Mouse (Mus musculus) neural tube, embryonic 13.5 days (tissue): ENCODE results near the gene Rufy4. TPM values are rescaled to one million over a fixed set of nuclear protein-coding genes. Genes with fewer than 3 reads are reported as not detected.

Experiments
- ATAC-seq: fragments of 200-750 bp; cut with Nextera tagmentation; 2 replicates; pipeline ENCODE4 v1.8.0; 2017; ENCODE audit warnings: low read depth, mild to moderate bottlenecking, moderate TSS enrichment, moderate library complexity
- H3K27ac ChIP-seq: fragments of 300-500 bp; sonication (generic); replicated peaks from 2 replicates; pipeline ENCODE4 v1.5.1; 2015; ENCODE audit warnings: moderate library complexity, mild to moderate bottlenecking, inconsistent platforms
- H3K27me3 ChIP-seq: fragments of 300-500 bp; sonication (generic); 2 replicates; pipeline ENCODE4 v1.6.1; 2015; ENCODE audit warnings: mild to moderate bottlenecking, inconsistent platforms
- H3K36me3 ChIP-seq: fragments of 300-500 bp; sonication (generic); 2 replicates; pipeline ENCODE4 v1.6.1; 2015; ENCODE audit warnings: mild to moderate bottlenecking, inconsistent platforms
- H3K4me1 ChIP-seq: fragments of 300-500 bp; sonication (generic); replicated peaks from 2 replicates; pipeline ENCODE4 v1.6.1; 2015; ENCODE audit warnings: inconsistent platforms
- H3K4me2 ChIP-seq: fragments of 300-500 bp; sonication (generic); 2 replicates; pipeline ENCODE4 v1.6.1; 2015; ENCODE audit warnings: inconsistent platforms, mild to moderate bottlenecking, moderate library complexity
- H3K4me3 ChIP-seq: fragments of 300-500 bp; sonication (generic); 2 replicates; pipeline ENCODE4 v1.5.1; 2015; ENCODE audit warnings: mild to moderate bottlenecking, inconsistent platforms
- H3K9ac ChIP-seq: fragments of 300-500 bp; sonication (generic); 2 replicates; pipeline ENCODE4 v1.6.1; 2015; ENCODE audit warnings: moderate library complexity, mild to moderate bottlenecking, inconsistent platforms
- H3K9me3 ChIP-seq: fragments of 300-500 bp; sonication (generic); 2 replicates; pipeline ENCODE4 v1.6.1; 2016; ENCODE audit warnings: inconsistent platforms
- WGBS: fragments of 180-500 bp; shearing (Covaris S2); methylation state at CpG from one replicate; pipeline ENCODE4 v1.1.7; 2015; 5-methylcytosine and 5-hydroxymethylcytosine counted together
- polyA plus RNA-seq: library from polyadenylated mRNA; unstranded; fragments of >200 nt; fragmentation: Nextera tagmentation; extraction: Ambion mirVana; gene quantifications from 2 replicates; pipeline ENCODE4 v1.2.1, GENCODE M21; 2015

The Rufy4 gene
- polyA plus RNA-seq, 1 experiment from 2014 or later: 0.14 TPM

DNA sequence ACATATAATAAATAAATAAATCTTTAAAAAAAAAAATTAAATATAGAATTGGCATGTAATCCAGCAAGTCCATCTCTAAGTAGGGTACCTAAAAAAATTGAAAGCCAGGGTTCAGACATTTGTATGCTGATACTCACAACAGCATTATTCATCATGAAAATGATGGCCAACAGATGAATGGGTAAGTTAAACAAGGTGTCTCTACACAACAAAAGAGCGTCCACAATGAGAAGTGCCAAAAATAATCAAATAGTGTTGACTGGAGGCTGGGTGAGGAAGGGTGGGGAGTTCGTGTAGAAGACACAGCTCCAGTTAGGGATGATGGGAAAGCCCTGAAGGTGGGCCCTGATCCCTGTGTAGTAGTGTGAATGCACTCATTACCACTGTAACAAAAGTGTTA lies 34.7 kb downstream of the Rufy4 start:
- Histone ChIP-seq H3K36me3 (no peaks in the 10 kb centered on the region), H3K4me2 (no peak overlapping the region), H3K4me3 (no peak overlapping the region), H3K4me1 (no peaks in the 10 kb centered on the region), H3K9ac (no peak overlapping the region), H3K9me3 (no peaks in the 10 kb centered on the region), H3K27ac (no peak overlapping the region), H3K27me3 (no peaks in the 10 kb centered on the region)
- 76% methylated on average over 2 of the region's 2 CpGs for WGBS
- no peak for ATAC-seq

DNA sequence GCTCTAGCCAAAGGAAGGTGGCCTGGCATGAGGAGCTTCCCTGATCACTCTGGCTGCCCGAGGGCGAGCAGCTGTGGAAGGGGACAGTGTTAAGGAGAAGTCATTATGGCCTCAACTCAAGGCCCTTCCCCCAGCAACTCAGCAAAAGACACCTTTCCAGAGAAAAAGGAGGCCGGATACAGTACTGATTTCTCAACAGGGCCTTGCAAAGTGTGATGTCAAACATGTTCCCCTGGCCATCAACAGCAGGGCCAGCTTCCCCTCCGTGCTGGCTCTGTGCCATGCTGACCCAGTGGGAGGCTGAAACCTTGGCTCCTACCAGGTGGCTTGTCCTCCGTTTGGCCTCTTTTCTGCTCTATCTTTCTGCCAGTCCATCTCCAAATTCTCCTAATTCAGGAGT lies 41.8 kb downstream of the Rufy4 start:
- no peak for ATAC-seq
- H3K4me1 ChIP-seq: no peaks in the 10 kb centered on the region
- WGBS: 84% methylated on average over 5 of the region's 5 CpGs
- H3K4me3 ChIP-seq: no peak overlapping the region
- H3K36me3 ChIP-seq: no peaks in the 10 kb centered on the region
- H3K9ac ChIP-seq: no peak overlapping the region
- H3K4me2 ChIP-seq: no peak overlapping the region
- no peak overlapping the region for H3K27ac ChIP-seq
- H3K27me3 ChIP-seq: no peaks in the 10 kb centered on the region
- H3K9me3 ChIP-seq: no peaks in the 10 kb centered on the region

DNA sequence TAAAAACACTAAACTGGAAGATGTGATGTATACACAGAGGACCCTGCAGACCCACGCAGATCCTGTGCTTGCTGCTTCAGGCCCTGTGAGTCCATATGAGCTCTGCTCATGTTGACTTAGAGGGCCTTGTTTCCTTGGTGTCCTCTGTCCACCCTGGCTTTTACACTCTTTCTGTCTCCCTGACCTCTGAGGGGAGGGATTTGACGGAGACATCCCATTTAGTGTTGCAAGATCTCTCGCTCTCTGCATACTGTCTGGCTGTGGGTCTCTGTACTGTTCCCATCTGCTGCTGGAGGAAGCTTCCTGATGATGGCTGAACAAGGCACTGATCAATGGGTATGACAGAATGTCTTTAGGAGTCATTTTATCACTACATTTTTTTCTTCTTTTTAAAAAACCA lies 44.4 kb downstream of the Rufy4 start:
- H3K9ac ChIP-seq: no peak overlapping the region
- WGBS: 82% methylated on average over 3 of the region's 3 CpGs

DNA sequence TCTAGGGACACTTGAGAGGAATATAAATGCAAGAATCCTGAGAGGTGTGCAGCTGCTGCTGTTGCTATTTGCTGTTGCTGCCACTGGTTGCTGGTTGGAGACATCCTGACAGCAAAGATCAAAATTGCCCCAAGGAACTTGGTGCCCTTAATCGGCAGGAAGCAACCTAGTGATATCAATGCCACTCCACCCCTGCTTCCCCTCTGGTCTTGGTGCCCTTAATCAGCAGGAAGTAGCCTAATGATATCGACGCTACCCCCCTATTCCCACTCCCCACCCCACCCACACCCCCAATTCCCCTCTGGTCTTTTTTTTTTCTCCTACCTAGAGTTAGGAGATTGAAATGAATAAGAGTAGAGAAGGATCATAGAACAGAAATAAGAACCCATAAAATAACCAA lies 47.4 kb downstream of the Rufy4 start:
- no peak for ATAC-seq
- Histone ChIP-seq H3K4me3 (no peak overlapping the region), H3K9me3 (no peaks in the 10 kb centered on the region), H3K9ac (no peak overlapping the region), H3K36me3 (no peaks in the 10 kb centered on the region), H3K4me2 (no peak overlapping the region), H3K27me3 (no peaks in the 10 kb centered on the region), H3K27ac (no peak overlapping the region), H3K4me1 (no peaks in the 10 kb centered on the region)
- 88% methylated on average over 3 of the region's 3 CpGs for WGBS

More for the DNA sequence above, 44.4 kb downstream of the Rufy4 start:
- ATAC-seq: no peak
- Histone ChIP-seq H3K9me3 (no peaks in the 10 kb centered on the region), H3K27ac (no peak overlapping the region), H3K27me3 (no peaks in the 10 kb centered on the region), H3K4me1 (no peaks in the 10 kb centered on the region), H3K4me2 (no peak overlapping the region), H3K4me3 (no peak overlapping the region), H3K36me3 (no peaks in the 10 kb centered on the region)

DNA sequence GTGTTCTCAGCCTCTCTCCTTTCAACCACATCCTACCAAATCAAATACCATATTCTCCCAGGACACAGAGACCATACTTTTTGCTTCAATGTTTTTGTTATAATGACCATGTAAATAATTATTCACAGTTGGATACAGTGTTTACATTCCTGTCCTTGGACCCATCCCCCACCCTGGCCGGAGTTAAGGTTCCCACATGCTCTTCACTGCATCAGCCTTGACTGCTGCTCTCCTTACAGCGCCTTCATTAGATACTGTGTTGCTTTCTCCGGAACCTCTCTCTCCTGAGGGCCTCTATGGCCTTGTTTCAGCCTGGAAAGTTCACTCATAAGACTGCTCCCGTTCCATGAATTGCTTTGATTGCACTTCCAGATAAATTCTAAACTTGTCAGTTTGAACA lies 50.4 kb downstream of the Rufy4 start:
- H3K27me3 ChIP-seq: no peaks in the 10 kb centered on the region
- WGBS: 91% methylated on average over 4 of the region's 4 CpGs

DNA sequence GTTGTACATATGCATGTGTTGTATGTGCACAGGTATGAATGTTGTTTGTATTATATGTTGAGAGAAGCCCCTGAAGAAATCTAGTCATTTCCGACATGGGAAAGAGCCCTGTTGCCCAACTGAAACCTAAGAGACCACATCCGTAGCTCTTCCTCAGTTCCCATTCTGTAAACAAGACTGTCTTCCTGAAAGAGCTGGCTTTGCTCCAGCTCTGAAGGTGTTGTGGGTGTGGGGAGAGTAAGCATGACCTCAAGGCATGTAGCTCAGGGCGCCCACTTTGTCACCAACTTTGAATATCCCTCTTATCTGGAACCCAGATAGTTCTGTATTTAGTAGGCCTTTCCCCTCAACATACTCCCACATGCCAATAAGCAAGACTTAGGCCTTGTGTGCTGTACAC lies 53.3 kb downstream of the Rufy4 start:
- WGBS: 88% methylated on average over 3 of the region's 3 CpGs
- H3K9me3 ChIP-seq: no peaks in the 10 kb centered on the region
- H3K9ac ChIP-seq: no peak overlapping the region
- H3K4me1 ChIP-seq: no peaks in the 10 kb centered on the region
- no peak overlapping the region for H3K4me2 ChIP-seq
- H3K4me3 ChIP-seq: no peak overlapping the region
- no peak for ATAC-seq
- H3K27ac ChIP-seq: no peak overlapping the region
- H3K27me3 ChIP-seq: no peaks in the 10 kb centered on the region
- no peaks in the 10 kb centered on the region for H3K36me3 ChIP-seq

More for the DNA sequence above, 50.4 kb downstream of the Rufy4 start:
- ATAC-seq: no peak
- Histone ChIP-seq H3K4me3 (no peak overlapping the region), H3K27ac (no peak overlapping the region), H3K36me3 (no peaks in the 10 kb centered on the region), H3K4me2 (no peak overlapping the region), H3K9ac (no peak overlapping the region), H3K4me1 (no peaks in the 10 kb centered on the region), H3K9me3 (no peaks in the 10 kb centered on the region)

DNA sequence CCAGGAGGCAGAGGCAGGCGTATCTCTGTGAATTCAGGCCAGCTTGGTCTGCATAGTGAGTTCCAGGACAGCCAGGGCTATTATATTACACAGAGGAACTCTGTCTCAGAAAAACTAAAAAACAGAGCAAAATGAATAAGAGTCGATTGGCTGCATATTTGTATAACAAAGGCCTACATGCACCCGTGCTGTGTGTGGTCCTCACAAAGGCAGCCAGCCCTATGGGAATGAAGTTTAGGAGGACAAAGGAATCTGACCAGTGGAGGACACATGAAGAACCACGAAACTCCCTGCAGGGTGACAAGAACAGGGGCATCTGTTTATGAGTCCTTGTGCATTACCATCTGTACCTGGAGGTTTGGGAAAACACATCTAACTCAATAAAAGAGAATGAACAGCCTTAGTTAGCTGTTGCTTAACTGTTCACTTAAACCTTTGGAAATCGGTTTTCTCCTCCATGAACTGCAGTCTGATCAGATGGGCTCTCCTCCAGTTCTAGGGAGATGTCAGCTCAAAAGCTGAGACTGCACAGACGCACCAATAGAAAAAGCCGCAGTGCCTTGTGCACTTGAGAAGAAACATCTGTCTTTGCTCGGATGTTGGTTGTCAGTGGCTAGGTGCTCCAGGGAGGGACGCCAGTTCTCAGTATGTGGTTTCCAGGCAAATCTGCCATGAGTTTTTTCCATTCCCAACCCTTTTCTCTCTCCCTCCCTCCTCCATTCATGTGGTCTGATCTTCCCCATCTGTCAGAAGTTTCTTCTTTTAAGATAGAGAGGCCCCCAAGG lies 54.5 kb downstream of the Rufy4 start:
- Histone ChIP-seq H3K27me3 (no peaks in the 10 kb centered on the region), H3K4me2 (no peak overlapping the region), H3K9me3 (no peaks in the 10 kb centered on the region), H3K27ac (no peak overlapping the region), H3K36me3 (no peaks in the 10 kb centered on the region), H3K4me1 (no peaks in the 10 kb centered on the region), H3K4me3 (no peak overlapping the region), H3K9ac (no peak overlapping the region)
- WGBS: 69% methylated on average over 9 of the region's 9 CpGs
- ATAC-seq: no peak

DNA sequence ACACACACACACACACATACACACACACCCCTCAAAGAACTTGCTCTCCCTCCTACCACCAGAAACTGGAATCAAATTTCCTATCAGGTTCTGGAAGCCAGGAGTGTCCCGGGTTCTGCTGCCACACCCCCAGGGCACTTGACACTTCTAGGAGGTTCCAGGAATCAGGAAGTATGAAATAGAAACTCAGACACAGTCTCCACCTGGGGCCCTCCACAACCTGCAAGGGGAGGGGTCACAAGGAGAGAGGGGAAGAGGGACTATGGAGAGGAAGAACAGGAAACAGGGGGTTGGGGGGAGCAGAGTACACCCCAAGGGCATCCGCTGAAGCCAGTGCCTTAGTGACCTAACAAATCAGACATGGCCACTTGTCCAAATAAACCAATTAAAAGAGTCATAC lies 56.1 kb downstream of the Rufy4 start:
- WGBS: 78% methylated on average over 2 of the region's 2 CpGs
- no peak overlapping the region for H3K4me3 ChIP-seq
- H3K27ac ChIP-seq: no peak overlapping the region
- no peak for ATAC-seq
- no peak overlapping the region for H3K9ac ChIP-seq
- H3K4me2 ChIP-seq: no peak overlapping the region
- H3K27me3 ChIP-seq: no peaks in the 10 kb centered on the region
- H3K9me3 ChIP-seq: no peaks in the 10 kb centered on the region
- H3K36me3 ChIP-seq: no peaks in the 10 kb centered on the region
- H3K4me1 ChIP-seq: no peaks in the 10 kb centered on the region

DNA sequence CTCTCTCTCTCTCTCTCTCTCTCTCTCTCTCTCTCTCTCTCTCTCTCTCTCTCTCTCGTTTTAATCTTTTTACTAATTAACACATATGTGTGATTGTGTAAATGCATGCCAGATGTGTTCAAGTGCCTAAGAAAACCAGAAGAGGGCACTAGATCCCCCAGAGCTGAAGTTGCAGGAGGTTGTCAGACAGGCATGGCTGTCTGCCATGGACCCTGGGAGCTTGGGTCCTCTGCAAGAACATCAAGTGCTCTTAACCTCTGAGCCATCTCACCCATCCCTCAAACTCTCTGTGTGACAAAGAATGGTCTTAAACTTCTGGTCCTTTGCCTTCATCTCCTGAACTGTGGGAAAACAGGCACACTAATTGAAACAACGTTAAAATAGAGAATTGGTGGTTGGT lies 57.7 kb downstream of the Rufy4 start:
- Histone ChIP-seq H3K27me3 (no peaks in the 10 kb centered on the region), H3K4me2 (no peak overlapping the region), H3K4me1 (no peaks in the 10 kb centered on the region), H3K36me3 (no peaks in the 10 kb centered on the region), H3K9me3 (no peaks in the 10 kb centered on the region; the same call in 1 of the 2 replicates), H3K4me3 (no peak overlapping the region), H3K27ac (no peak overlapping the region), H3K9ac (no peak overlapping the region)
- no peak for ATAC-seq
- 50% methylated on average over 2 of the region's 2 CpGs for WGBS

DNA sequence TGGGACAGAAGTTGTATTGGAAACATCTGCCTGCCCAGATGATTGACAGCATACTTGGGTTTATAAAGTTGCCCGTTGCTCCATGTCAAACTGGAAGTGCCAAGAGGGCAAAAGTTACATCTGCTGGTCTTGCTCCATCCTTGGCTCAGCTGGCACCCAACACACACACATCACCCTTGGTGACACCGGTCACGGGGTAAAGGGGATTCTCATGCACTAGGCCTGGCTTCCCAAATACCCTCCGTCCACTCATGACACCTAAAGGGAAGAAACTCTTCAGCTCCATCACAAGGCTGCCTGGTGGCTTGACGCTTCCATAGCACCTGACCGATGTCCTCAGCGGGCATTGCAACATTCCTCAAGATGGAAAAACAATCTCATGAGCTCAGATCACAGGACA lies 65.1 kb downstream of the Rufy4 start:
- ATAC-seq: no peak
- no peaks in the 10 kb centered on the region; the same call in 1 of the 2 replicates for H3K9me3 ChIP-seq
- H3K36me3 ChIP-seq: no peaks in the 10 kb centered on the region
- no peak overlapping the region for H3K9ac ChIP-seq
- WGBS: 87% methylated on average over 7 of the region's 7 CpGs
- no peaks in the 10 kb centered on the region for H3K4me1 ChIP-seq
- H3K27ac ChIP-seq: no peak overlapping the region
- no peak overlapping the region for H3K4me3 ChIP-seq
- H3K27me3 ChIP-seq: no peaks in the 10 kb centered on the region
- no peak overlapping the region for H3K4me2 ChIP-seq

DNA sequence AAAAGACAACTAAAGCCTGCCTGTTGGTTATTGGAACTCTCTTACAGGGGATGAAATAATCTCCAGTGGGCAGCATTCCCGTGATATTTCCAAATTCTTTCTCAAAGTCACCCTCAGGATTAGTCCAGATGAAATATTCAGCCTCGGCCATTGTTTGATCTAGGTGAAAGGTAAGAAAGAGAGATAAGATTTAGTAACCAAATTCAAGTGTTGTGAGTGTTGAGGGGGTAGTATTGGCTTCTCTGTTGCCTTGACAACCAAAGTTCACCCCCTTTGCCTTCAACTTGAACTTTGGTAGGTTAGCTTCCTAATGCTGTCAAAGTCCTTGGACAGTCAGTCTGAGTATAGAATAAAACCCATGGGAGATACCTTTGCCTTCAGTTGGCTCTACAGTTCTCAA lies 67.4 kb downstream of the Rufy4 start:
- no peaks in the 10 kb centered on the region for H3K27me3 ChIP-seq
- no peak overlapping the region for H3K27ac ChIP-seq
- H3K9me3 ChIP-seq: no peaks in the 10 kb centered on the region
- H3K36me3 ChIP-seq: no peaks in the 10 kb centered on the region
- no peak overlapping the region for H3K4me2 ChIP-seq
- no peak for ATAC-seq
- H3K4me1 ChIP-seq: no peaks in the 10 kb centered on the region
- H3K9ac ChIP-seq: no peak overlapping the region
- 92% methylated on average over 2 of the region's 2 CpGs for WGBS
- no peak overlapping the region for H3K4me3 ChIP-seq

DNA sequence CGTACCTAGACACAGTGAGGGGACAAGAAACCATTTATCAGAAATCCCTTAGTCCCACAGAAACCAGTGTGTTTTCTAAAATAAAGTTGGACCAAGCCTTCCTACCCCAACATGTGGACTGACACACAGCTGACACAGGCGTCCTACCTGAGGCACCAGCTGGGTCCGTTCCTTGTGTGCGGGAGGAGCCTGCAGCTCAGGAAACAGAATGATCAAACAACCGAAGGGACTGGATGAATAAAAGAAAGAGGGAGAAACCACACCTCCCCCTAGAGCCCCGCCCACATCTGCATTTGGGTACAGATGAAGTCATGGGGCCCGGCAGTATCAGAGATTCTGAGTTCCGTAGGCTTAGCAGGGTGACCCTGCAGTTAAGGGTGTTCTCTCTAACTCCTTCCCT lies 69.1 kb downstream of the Rufy4 start, which contains the start of gene Cxcr1:
Gene Cxcr1 (minus strand): TSS at position 187 of the 400 bp plus-strand sequence.
- H3K9me3 ChIP-seq: no peaks in the 10 kb centered on the region
- no peak within 1 kb of the TSS for H3K4me3 ChIP-seq
- no peak within 1 kb of the TSS for H3K9ac ChIP-seq
- H3K27me3 ChIP-seq: no peaks in the 10 kb centered on the region
- no peak within 1 kb of the TSS for H3K4me2 ChIP-seq
- no peak for ATAC-seq
- whole genome bisulfite sequencing: 74% methylated on average over 8 of the region's 8 CpGs
- H3K27ac ChIP-seq: no peak within 1 kb of the TSS
- 0 out of 2 replicates have a peak, but pooled peaks cover 4% of the 10 kb centered on the region for H3K4me1 ChIP-seq
- no peaks in the 10 kb centered on the region for H3K36me3 ChIP-seq

DNA sequence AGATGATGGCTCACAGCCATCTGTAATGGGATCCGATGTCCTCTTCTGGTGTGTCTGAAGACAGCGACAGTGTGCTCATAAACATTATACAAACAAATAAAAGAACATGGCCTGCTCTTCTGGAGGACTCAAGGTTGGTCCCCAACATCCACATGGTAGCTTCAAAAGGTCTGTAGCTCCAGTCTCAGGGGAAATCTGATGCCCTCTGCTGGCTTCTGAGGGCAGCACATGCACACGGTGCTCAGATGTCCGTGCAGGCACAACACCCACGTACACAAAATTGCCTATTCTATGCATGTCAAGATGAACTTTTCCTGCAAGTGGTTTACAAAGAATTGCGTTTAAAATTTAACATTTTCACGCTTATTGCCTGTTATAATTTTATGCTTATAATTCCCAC lies 70.6 kb downstream of the Rufy4 start:
- no peak for ATAC-seq
- H3K36me3 ChIP-seq: no peaks in the 10 kb centered on the region
- WGBS: 45% methylated on average over 7 of the region's 7 CpGs

More for the DNA sequence above, 70.6 kb downstream of the Rufy4 start:
- H3K27me3 ChIP-seq: no peaks in the 10 kb centered on the region
- no peaks in the 10 kb centered on the region for H3K9me3 ChIP-seq
- H3K4me2 ChIP-seq: no peak overlapping the region
- H3K4me3 ChIP-seq: no peak overlapping the region
- no peak overlapping the region for H3K9ac ChIP-seq
- H3K4me1 ChIP-seq: 0 out of 2 replicates have a peak, but pooled peaks cover 4% of the 10 kb centered on the region
- no peak overlapping the region for H3K27ac ChIP-seq
